Mouse (Mus musculus) embryonic facial prominence, embryonic 11.5 days (tissue): ENCODE measurements at regions not wholly inside any gene's neighbourhood (a gene's known extent, or its start where the extent isn't known, plus 50 kb on each side); places are given as distances from the start of the nearest gene placed in this dataset.
A peak's percentile ranks its signal among the peaks of the same experiment; 100 is the strongest.

Source experiments
- ATAC-seq: fragments of 200-750 bp; cut with Nextera tagmentation; replicated peaks from 2 replicates; pipeline ENCODE4 v1.8.0; 2017; ENCODE audit warnings: low read depth; ENCODE audit not compliant: insufficient number of reproducible peaks, low FRiP score, low TSS enrichment
- DNase-seq: peaks from one replicate; pipeline ENCODE4 v3.0.0-alpha.2; 2015; ENCODE audit warnings: low spot score
- H3K27ac ChIP-seq: fragments of 300-500 bp; sonication (generic); replicated peaks from 2 replicates; pipeline ENCODE4 v1.5.1; 2014; ENCODE audit warnings: mild to moderate bottlenecking, low read depth, low read length, control low read depth
- H3K27me3 ChIP-seq: fragments of 300-500 bp; sonication (generic); 2 replicates; pipeline ENCODE4 v1.6.1; 2014; ENCODE audit warnings: mild to moderate bottlenecking, low read length, moderate library complexity, mixed read lengths; ENCODE audit not compliant: control insufficient read depth, insufficient read depth
- H3K36me3 ChIP-seq: fragments of 300-500 bp; sonication (generic); replicated peaks from 2 replicates; pipeline ENCODE4 v1.6.1; 2014; ENCODE audit warnings: low read depth, mild to moderate bottlenecking, low read length, moderate library complexity, mixed read lengths; ENCODE audit not compliant: control insufficient read depth, insufficient read depth
- H3K4me1 ChIP-seq: fragments of 300-500 bp; sonication (generic); 2 replicates; pipeline ENCODE4 v1.6.1; 2014; ENCODE audit warnings: low read length, mixed read lengths; ENCODE audit not compliant: control insufficient read depth, insufficient read depth
- H3K4me2 ChIP-seq: fragments of 300-500 bp; sonication (generic); 2 replicates; pipeline ENCODE4 v1.6.1; 2014; ENCODE audit warnings: low read depth, mild to moderate bottlenecking, control low read depth, low read length, moderate library complexity
- H3K4me3 ChIP-seq: fragments of 300-500 bp; sonication (generic); 2 replicates; pipeline ENCODE4 v1.5.1; 2014; ENCODE audit warnings: low read depth, low read length, control low read depth
- H3K9ac ChIP-seq: fragments of 300-500 bp; sonication (generic); replicated peaks from 2 replicates; pipeline ENCODE4 v1.6.1; 2014; ENCODE audit warnings: mild to moderate bottlenecking, control low read depth, low read length
- H3K9me3 ChIP-seq: fragments of 300-500 bp; sonication (generic); replicated peaks from 2 replicates; pipeline ENCODE4 v1.6.1; 2016; ENCODE audit warnings: mild to moderate bottlenecking, low read length, inconsistent platforms, mixed read lengths; ENCODE audit not compliant: control insufficient read depth
- WGBS: fragments of 180-500 bp; shearing (Covaris S2); extraction: QIAGEN DNeasy Blood & Tissue Kit; methylation state at CpG from one replicate; pipeline ENCODE4 v1.1.7; 2014; 5-methylcytosine and 5-hydroxymethylcytosine counted together

DNA sequence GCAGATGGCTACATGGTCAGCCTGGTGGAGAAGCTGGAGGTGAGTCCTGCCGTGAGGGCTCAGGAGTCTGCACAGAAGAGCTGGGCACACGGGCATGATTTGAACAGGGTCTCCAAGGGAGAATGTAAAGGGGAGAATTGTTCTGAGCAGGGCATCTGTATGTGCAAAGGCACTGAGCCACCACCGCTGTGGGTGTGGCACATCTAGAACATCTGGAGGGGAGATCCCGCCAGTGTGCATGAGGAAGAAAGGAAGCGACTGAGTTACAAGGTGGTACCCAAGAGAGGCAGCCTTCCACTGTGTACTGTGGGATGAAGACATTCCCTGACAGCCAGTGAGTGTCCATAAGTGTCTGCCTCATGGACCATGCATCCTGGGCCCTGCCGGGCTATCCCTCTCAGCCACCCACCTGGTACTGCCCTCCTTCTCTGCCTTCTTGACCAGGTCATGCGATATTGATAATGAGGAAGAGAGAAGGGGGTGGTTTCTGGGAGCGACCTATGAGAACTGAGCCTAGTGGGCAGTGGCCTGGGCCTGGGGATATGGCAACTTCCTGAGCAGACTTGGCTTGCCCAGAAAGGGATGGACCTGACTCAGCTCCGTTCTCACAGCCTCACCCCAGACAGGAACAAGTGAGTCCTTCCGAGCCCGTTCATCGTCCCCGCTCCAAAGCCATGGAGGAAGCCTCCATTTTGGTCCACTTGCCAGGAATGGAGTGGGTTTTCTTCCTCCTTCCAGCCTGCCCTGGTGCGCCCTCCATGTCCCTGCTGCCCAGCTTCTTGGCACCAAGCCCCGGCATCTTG is 261.8 kb downstream of the Uaca start:
- Histone ChIP-seq H3K4me1 (peaks cover 6% of the 10 kb centered on the region), H3K36me3 (no peaks in the 10 kb centered on the region), H3K9ac (no peak overlapping the region), H3K27ac (no peak overlapping the region), H3K4me3 (no peak overlapping the region), H3K9me3 (no peaks in the 10 kb centered on the region), H3K4me2 (no peak overlapping the region), H3K27me3 (no peaks in the 10 kb centered on the region)
- no peak for ATAC-seq
- DNase-seq = no peak
- WGBS = 89% methylated on average over 15 of the region's 15 CpGs

DNA sequence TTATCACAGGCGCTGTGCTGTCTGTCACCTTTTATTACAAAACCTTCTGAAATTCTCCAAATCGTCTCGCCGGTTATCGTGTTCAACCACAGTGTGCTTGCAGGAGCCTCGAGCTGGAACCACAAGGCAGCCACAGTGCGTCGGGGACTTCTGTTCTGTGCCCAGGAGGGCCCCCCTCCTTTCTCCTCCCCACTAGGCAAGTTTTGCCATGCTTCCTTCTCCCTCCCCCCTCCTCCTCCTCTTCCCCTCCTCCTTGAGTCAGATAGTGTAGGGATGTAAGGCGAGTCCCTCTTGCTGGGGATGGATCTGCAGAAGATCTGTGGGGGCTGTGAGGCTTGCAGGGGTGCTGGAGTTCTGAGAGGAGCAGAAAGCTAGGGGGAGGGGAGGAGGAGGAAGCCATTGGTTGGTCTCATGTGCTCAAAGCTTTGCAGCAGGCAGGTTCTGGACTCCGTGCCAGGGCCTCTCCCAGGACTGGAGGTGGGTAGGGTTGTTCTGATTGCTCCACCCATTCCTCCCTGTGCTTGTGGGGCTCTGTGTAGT is 262.5 kb downstream of the Uaca start:
- no peaks in the 10 kb centered on the region for H3K27me3 ChIP-seq
- 55% methylated on average over 10 of the region's 10 CpGs for WGBS

DNA sequence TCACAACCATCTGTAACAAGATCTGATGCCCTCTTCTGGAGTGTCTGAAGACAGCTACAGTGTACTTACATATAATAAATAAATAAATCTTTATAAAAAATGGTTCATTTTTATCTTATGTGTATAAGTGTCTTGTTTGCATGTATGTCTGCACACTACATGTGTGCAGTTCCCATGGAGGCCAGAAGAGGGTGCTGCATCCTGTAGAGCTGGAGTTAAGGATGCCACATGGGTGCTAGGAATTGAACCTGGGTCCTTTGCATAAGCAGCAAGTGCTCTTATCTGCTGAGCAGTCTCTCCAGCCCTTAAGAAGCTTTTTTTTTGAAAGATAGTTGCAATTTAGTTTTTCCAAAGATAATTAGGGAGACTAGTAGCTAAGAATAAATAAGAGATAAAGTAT is 264.9 kb downstream of the Uaca start:
- Histone ChIP-seq H3K4me1 (peaks cover 6% of the 10 kb centered on the region), H3K27ac (no peak overlapping the region), H3K4me3 (no peak overlapping the region), H3K4me2 (no peak overlapping the region), H3K9me3 (no peaks in the 10 kb centered on the region), H3K36me3 (no peaks in the 10 kb centered on the region), H3K9ac (no peak overlapping the region), H3K27me3 (no peaks in the 10 kb centered on the region)
- DNase-seq (no peak), ATAC-seq (no peak)

More for the DNA sequence above, 262.5 kb downstream of the Uaca start:
- DNase-seq (no peak), ATAC-seq (no peak; the same call in 1 of the 2 replicates)
- H3K36me3 ChIP-seq = no peaks in the 10 kb centered on the region
- peaks cover 6% of the 10 kb centered on the region for H3K4me1 ChIP-seq
- no peaks in the 10 kb centered on the region for H3K9me3 ChIP-seq
- no peak overlapping the region for H3K9ac ChIP-seq
- no peak overlapping the region for H3K4me3 ChIP-seq
- H3K27ac ChIP-seq = no peak overlapping the region
- H3K4me2 ChIP-seq = no peak overlapping the region

DNA sequence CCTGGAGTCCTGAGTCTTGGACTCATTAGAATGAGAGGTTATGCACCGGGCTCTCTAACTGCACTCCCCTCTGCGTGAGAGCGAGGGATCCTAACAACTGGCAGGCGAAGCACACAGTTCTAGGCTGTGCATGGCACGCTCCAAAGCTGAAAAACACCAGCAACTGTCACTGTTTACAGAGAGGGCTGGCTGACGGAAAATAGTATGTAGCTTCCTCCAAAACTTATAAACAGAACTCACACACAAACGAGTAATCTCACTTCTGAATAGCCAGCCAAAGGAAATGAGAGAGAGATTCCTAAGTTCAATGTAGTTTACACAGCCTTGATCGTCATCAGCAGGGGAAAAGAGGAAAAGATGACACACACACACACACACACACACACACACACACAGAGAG is 266.6 kb downstream of the Uaca start:
- H3K4me1 ChIP-seq = peaks cover 6% of the 10 kb centered on the region
- H3K9me3 ChIP-seq = no peaks in the 10 kb centered on the region
- no peak overlapping the region for H3K27ac ChIP-seq
- H3K4me2 ChIP-seq = no peak overlapping the region
- no peak for ATAC-seq
- H3K36me3 ChIP-seq = no peaks in the 10 kb centered on the region
- no peak overlapping the region for H3K9ac ChIP-seq
- DNase-seq = no peak
- H3K27me3 ChIP-seq = no peaks in the 10 kb centered on the region; the same call in 1 of the 2 replicates
- WGBS = 81% methylated on average over 8 of the region's 8 CpGs
- no peak overlapping the region for H3K4me3 ChIP-seq

DNA sequence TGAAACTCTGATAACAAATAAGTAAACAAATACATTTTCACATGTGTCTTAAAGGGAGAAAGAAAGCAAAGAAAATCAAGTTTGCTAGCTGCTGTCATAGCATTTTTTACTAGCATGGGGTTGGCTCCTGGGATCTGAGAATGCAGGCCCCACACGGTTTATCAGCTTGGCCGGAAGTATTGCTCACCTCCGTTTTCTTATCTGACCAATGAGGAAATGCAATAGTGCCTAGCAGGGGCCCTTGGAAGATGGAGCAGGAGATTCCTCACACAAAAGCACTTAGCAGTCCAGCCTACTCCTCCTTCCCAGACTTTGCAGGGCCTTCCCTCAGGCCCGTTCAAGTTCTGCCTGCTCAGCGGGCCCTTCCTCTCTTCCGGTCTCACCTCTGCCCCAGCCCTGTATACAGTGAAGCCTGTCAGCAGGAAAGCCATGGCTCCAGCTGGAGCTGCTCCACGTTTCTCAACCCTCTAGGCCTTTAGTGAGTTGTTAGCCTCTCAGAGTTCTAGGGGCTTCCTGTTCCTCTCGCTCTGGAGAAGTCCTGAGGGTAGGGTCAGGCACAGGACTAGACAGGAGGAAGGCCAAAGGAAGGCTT is 270.5 kb downstream of the Uaca start:
- H3K9me3 ChIP-seq = no peaks in the 10 kb centered on the region
- no peak for ATAC-seq
- H3K36me3 ChIP-seq = no peaks in the 10 kb centered on the region
- no peak overlapping the region for H3K27ac ChIP-seq
- no peak overlapping the region for H3K4me2 ChIP-seq
- H3K4me3 ChIP-seq = no peak overlapping the region
- H3K27me3 ChIP-seq = no peaks in the 10 kb centered on the region; the same call in 1 of the 2 replicates
- no peaks in the 10 kb centered on the region for H3K4me1 ChIP-seq
- WGBS = 57% methylated on average over 8 of the region's 8 CpGs
- DNase-seq = no peak
- H3K9ac ChIP-seq = no peak overlapping the region

DNA sequence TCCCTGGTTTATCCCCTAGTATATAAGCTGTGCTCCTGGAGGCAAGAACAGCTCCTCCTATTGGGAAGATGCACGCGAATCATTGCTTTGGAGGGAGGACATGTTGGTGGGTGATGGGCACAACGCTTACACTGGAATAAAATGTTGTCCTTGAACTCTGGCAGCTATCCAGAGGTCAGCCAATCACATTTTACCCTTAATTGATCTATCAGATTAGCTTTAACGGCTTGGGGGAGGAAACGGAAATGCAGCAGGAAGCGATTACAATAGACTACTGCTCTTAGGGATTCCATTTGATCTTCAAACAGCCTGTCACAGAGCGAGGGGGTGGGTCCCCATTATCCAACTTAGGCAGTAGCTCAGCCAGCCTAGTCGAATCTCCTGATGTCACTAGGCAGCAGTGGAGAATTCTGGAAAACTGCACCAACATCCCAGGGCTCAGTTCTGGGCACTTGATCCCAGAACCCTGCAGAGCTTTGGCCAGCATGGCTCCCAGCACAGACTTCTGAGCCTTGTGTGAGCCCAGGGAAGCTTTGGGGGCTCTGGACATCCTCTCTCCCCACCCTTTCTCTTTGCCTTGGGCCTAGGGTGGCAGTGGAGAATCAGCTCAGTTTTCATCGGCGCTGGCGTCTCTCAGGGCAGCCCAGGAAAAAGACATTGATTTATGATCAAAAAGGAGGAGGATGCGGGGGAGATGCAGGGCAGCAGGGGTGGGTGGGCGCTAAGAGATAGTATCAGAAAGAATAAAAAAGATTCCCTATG is 275.4 kb downstream of the Uaca start:
- no peaks in the 10 kb centered on the region for H3K4me1 ChIP-seq
- DNase-seq (peak; percentile 40), ATAC-seq (no peak)
- H3K9ac ChIP-seq = no peak overlapping the region
- no peaks in the 10 kb centered on the region; the same call in 1 of the 2 replicates for H3K27me3 ChIP-seq
- no peak overlapping the region for H3K4me3 ChIP-seq
- WGBS = 30% methylated on average over 13 of the region's 13 CpGs
- no peaks in the 10 kb centered on the region for H3K36me3 ChIP-seq
- no peak overlapping the region for H3K4me2 ChIP-seq
- H3K27ac ChIP-seq = no peak overlapping the region
- no peaks in the 10 kb centered on the region for H3K9me3 ChIP-seq

DNA sequence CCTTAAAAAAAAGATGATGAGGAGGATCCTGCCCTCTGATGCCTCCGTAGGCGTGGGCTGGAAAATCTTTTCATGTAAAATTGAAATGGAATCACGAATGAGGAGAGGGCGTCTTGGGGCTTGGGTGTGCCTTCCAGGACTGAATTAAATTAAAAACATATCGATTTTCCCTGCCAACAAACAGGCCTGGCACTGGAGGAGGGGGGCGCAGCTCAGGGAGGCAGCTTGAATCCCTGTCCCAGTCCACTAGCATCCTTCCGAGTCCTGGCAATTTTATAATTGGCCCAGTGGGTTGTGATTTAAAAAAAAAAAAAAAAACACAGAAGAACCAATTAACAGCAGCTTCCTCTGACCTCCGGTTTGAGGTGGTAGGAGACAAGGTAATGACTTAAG is 276.0 kb downstream of the Uaca start:
- no peaks in the 10 kb centered on the region for H3K4me1 ChIP-seq
- WGBS = 23% methylated on average over 8 of the region's 8 CpGs
- no peak for ATAC-seq
- DNase-seq = no peak
- no peak overlapping the region for H3K27ac ChIP-seq
- no peak overlapping the region for H3K9ac ChIP-seq
- no peaks in the 10 kb centered on the region; the same call in 1 of the 2 replicates for H3K27me3 ChIP-seq
- no peaks in the 10 kb centered on the region for H3K9me3 ChIP-seq
- no peaks in the 10 kb centered on the region for H3K36me3 ChIP-seq
- H3K4me3 ChIP-seq = no peak overlapping the region
- no peak overlapping the region for H3K4me2 ChIP-seq
